Mouse (Mus musculus) CD4-positive naive resting alpha-beta T cell, adult 57 days (primary cell): Measurements from ENCODE around the gene Lhfpl2. TPM values are rescaled to one million over a fixed set of nuclear protein-coding genes. Genes with fewer than 3 reads are reported as not detected.

Experiments
- total RNA-seq: library from RNA; stranded (reverse); gene quantifications from one replicate; pipeline ENCODE4 v1.2.4, GENCODE M21; 2023

Lhfpl2 gene
- not detected for total RNA-seq

DNA sequence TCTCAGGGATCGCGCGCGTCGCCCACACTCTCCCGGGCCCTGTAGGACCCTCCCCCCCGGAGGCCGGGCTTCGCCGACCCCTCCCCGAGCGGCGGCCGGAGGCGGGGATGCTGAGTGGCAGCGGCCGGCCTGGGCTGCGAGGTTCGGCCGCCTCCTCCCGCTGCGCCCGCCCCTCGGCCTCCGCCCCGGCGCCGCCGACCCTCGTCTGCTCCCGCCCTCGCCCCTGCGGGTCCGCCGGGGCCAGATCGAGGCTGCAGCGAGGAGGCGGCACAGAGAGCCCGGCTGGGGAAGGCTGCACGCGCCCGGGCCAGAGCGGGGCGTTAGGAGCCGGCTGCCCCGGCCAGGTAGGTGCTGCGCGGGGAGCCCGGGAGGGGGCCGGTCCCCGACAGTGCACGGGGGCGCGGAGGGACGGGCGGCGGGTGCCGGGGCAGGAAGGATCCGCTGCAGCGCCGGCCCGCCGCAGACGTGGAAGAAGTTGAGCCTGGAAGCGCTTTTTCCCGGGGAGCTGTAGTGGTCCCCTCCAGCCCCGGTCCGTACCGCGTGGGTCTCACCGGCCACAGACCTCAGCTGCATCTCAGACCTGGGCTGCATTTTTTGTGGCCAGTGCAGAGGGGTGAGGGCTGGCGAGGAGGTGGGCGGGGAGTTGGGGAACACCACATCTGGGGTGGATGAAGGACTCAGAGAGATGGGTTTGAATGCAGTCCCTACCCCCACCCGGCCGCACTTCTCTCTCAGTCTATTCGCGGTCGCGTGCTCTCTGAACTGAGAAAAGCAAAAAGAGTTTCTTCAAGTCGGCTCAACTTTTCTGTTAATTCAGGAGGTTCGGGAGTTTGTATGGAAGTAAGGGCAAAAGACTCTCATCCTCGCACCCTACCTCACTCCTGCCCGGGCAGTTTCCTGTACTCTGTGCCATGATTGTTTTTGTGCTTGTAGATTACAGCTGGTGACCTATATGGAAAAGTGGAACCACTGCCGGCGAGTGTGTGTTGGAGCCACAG, at the start of gene Lhfpl2:
TSS of gene Lhfpl2 (plus strand) at position 234 of the 998 bp plus-strand sequence.

Other genes with a start within 250 kb of the Lhfpl2 start
- gene Scamp1, start 228.1 kb downstream of the Lhfpl2 start, total RNA-seq = 0.95 TPM